Mouse (Mus musculus) MN1 (cell line): ENCODE results near the gene Cilp.
"Not testable (repeated sequence)": the region's sequence is repeated elsewhere in the genome, so short reads cannot be mapped to it uniquely, and the experiment has no call there.

Experiments used
- DNase-seq: peaks from one replicate; pipeline ENCODE4 v3.0.0-alpha.2; 2016; ENCODE audit warnings: low spot score

The Cilp gene

GRCm38 (mm10) chr9:65264959-65265358 lies at the start of gene Cilp:
Gene Cilp (plus strand): TSS chr9:65265180.
- peak; percentile 43 for DNase-seq

- peak; percentile 42 for DNase-seq
Observed at GRCm38 (mm10) chr9:65215494-65216126, 49.4 kb upstream of the Cilp start.

- peak; percentile 26 for DNase-seq
Observed at GRCm38 (mm10) chr9:65216972-65217371, 48.0 kb upstream of the Cilp start.

- DNase-seq = peak; percentile 69
Observed at GRCm38 (mm10) chr9:65217661-65218060, 47.3 kb upstream of the Cilp start.

DNA sequence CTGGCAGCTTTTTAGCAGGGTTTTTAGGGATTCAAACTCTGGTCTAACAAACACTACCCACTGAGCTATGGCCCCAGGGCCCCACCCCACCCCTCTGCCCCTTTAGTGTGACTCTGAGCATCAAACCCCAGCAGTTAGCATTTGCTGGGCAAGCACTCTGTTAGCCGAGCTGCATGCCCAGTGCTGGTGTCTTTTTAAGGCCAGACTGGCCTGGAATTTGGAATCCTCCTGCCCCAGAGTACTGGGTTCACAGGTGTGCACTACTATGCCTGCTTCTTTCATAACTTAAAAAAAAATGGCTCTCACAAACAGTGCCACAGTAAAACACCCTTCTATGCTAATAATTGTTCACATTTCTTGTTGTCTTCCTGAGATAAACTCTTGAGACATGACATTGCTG lies 46.1 kb upstream of the Cilp start:
- no peak for DNase-seq

- DNase-seq = not testable (repeated sequence)
Observed at GRCm38 (mm10) chr9:65220398-65220797, 44.6 kb upstream of the Cilp start.

DNA sequence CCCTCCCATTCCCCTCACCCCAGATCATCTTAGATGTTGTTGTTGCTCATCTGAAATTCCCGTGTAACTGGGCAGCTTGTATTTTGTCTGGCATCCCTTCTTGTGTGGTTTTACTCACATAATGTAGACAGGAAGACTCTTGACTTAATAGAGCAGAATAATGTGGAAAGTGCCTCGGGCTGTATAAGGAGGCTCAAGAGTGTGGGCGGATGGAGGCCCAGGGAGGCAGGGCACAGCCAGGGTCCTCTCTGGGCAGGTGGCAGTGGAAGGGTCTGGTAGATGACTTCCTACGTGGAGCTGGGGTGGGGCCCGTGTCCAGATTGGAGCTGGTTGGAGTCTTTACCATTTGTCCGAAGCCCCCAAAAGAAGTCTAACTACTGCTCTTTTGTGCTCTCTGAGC lies 41.1 kb upstream of the Cilp start:
- no peak for DNase-seq

- peak; percentile 31 for DNase-seq
Observed at GRCm38 (mm10) chr9:65225795-65226194, 39.2 kb upstream of the Cilp start.

DNA sequence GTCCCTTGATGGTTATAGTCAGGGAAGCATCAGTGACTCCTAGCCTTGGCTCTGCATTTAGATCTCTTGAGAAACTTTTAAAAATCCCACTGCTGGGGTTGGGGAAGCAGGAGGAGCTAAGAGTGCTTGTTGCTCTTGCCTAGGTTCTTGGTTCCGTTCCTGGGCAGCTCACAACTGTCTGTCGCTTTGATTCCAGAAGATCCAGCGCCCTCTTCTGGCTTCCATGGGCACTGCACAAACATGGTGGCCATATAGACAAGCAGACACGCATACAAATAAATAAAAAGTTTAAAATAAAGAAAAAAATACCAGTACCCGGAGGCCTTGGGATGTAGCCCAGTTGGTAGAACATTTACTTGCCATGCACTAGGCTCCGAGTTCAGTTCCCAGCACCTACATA lies 34.7 kb upstream of the Cilp start:
- DNase-seq = no peak

DNA sequence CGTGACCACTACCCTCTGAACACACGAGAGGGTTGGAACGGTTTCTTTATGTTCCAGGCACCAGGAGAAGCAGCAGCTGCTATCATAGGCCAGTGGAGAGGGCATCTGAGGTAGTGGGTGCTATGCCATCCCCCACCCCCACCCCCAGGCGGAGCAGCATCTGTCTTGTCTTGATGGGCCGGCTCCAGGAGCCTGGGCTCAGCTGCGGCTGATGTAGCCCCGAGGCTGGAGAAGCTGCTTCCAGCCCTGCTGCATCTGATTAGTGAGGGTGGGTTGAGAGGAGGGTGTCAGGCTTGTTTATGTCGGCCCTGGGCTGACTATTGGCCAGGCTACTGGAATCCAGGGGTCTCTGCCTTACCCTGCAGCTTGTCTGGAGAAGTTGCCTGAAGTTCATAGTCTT lies 33.7 kb upstream of the Cilp start:
- DNase-seq = no peak

DNA sequence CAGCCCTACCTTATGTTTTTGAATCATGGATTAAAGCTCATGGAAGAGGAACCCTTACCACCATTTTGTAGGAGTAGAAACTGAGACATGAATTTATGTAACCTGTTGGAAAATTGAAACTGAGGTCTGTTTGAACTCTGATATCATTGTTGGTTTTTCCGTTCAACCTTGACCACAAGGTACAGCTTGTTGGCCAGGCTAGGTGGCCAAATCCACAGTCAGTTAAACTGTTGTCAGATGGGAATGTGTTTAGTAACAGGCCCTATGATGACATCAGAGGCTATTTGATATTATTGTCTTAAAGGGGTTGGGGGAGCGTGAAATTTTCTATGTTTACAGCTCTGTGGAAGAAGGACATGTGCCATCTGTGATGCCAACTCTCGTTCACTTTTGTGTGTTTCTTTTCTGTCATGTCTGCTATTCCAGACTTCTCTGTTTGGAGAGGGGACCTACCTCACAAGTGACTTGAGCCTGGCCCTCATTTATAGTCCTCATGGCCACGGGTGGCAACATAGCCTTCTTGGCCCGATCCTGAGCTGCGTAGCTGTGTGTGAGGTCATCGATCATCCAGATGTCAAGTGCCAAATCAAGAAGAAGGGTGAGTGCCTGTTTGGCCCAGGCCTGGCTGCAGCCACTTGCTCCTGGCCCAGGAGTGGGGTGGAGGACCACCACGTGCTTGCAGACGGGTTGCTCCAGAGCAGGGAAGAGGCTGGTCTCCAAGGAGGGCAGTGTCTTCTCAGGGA lies 31.6 kb upstream of the Cilp start:
- no peak for DNase-seq

- DNase-seq = no peak
Observed at GRCm38 (mm10) chr9:65234734-65235133, 30.2 kb upstream of the Cilp start.

DNA sequence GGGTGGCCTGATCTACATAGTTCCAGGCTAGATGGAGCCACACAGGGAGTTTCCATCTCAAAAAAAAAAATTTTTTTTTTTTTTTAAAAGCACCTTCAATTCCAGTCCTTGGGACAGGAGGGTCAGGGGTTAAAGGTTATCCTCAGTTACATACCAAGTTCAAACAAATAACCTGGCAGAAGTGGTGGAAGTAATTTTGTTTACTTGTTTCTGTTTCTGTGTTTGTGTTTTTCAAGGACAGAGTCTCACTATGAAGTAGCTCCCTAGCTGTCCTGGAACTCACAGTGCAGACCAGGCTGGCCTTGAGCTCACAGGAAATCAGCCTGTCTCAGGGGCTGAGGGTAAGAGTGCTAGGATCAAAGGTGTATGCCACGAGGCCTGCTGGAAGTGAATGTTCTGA lies 29.4 kb upstream of the Cilp start:
- DNase-seq = no peak

GRCm38 (mm10) chr9:65237616-65238015 lies 27.4 kb upstream of the Cilp start:
- no peak for DNase-seq

- DNase-seq = no peak
Observed at GRCm38 (mm10) chr9:65238191-65238760, 26.7 kb upstream of the Cilp start.

DNA sequence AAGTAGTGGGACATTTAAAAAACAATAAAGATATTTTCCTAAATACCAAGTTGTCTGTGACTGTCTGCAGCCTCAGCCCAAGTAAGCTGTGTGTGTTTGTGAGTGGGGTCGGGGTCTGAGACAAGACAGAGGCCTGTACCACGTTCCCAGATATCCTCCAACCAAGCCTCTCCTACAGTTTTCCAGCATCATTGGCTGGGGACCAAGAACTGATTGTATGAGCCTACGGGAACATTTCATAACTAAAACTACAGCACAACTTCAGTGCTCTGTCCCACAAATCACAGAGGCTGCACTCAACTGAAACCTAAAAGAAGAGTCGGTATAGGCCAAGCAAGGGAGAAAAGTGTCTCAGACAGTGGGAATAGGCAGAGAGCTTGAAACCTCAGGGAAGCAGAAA lies 25.8 kb upstream of the Cilp start:
- no peak for DNase-seq

- DNase-seq = no peak
Observed at GRCm38 (mm10) chr9:65239731-65240130, 25.2 kb upstream of the Cilp start.

DNA sequence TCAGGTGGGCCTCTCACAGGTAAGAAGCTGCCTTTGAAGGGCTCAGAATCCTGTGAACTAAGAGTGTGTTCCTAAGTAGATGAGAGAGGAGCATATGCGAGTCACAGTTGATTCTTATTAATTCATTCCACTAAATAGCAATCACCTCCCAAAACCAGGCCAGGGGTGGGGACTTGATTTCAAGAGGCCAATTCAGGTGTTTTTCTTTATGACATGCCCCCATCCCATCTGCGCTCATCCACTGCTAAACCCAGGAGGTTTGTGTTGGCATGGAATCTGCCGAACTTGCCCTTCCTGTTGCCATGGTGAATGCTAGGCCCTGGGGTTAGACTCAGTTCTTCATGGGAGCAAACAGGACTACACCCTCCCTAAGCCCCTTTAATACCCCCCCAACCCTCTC lies 24.4 kb upstream of the Cilp start:
- DNase-seq = no peak

DNA sequence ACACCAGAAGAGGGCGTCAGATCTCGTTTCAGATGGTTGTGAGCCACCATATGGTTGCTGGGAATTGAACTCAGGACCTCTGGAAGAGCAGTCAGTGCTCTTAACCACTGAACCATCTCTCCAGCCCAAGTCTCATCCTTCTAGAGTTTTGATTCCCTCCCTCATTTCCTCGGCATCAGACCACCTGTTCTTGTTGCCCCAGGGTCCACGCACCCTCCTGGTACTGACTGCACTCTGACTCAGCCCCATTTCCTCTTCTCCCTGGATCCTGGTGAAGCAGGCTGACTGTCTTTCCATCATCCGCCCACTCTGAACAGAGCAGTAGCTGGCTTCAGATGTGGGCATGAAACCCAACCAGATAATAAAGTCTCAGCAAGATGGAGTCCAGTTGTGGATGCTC lies 23.0 kb upstream of the Cilp start:
- DNase-seq = no peak

- peak; percentile 40 for DNase-seq
Observed at GRCm38 (mm10) chr9:65243249-65243648, 21.7 kb upstream of the Cilp start.

- DNase-seq = no peak
Observed at GRCm38 (mm10) chr9:65244036-65244806, 20.8 kb upstream of the Cilp start.

GRCm38 (mm10) chr9:65247502-65248376 lies 17.2 kb upstream of the Cilp start:
- no peak for DNase-seq
